22 mouse cellular contexts compared by ENCODE assay signal in genomic region chr3:52756006-52756405, GRCm38 (mm10).
"Had no signal": no experiment of that assay in that cellular context is flagged by ENCODE, and none has a peak within 500 bp of the region (broad histone marks: within the 10 kb centered on the region; RNA-seq: fewer than 3 reads in every experiment).

No protein-coding gene starts in this region.

- H3K9ac ChIP-seq: kidney, embryonic 15.5 days; limb, embryonic 12.5 days; limb, embryonic 15.5 days; liver, embryonic 12.5 days; liver, embryonic 15.5 days; midbrain, embryonic 15.5 days; neural tube, embryonic 12.5 days; neural tube, embryonic 15.5 days had no signal

- H3K27ac ChIP-seq: limb, embryonic 12.5 days; limb, embryonic 15.5 days; liver, embryonic 12.5 days; liver, embryonic 15.5 days; midbrain, embryonic 10.5 days; midbrain, embryonic 15.5 days; neural tube, embryonic 12.5 days; neural tube, embryonic 15.5 days had no signal

- H3K4me1 ChIP-seq: limb, embryonic 12.5 days; limb, embryonic 15.5 days; liver, embryonic 12.5 days; liver, embryonic 15.5 days; midbrain, embryonic 15.5 days; neural tube, embryonic 12.5 days had no signal

- H3K9me3 ChIP-seq: kidney, embryonic 15.5 days; limb, embryonic 12.5 days; limb, embryonic 15.5 days; liver, embryonic 12.5 days; liver, embryonic 15.5 days; megakaryocyte, embryonic 14.5 days; midbrain, embryonic 10.5 days; midbrain, embryonic 15.5 days; neural tube, embryonic 12.5 days; neural tube, embryonic 15.5 days had no signal

- H3K4me3 ChIP-seq: kidney, embryonic 15.5 days; limb, embryonic 12.5 days; limb, embryonic 15.5 days; liver, embryonic 12.5 days; liver, embryonic 15.5 days; megakaryocyte, embryonic 14.5 days; midbrain, embryonic 10.5 days; midbrain, embryonic 15.5 days; neural tube, embryonic 12.5 days; neural tube, embryonic 15.5 days had no signal

- H3K4me2 ChIP-seq: kidney, embryonic 15.5 days; limb, embryonic 12.5 days; limb, embryonic 15.5 days; liver, embryonic 12.5 days; liver, embryonic 15.5 days; midbrain, embryonic 15.5 days; neural tube, embryonic 12.5 days; neural tube, embryonic 15.5 days had no signal

- H3K27me3 ChIP-seq: kidney, embryonic 15.5 days; limb, embryonic 12.5 days; limb, embryonic 15.5 days; liver, embryonic 12.5 days; liver, embryonic 15.5 days; midbrain, embryonic 15.5 days; neural tube, embryonic 12.5 days; neural tube, embryonic 15.5 days had no signal

- H3K36me3 ChIP-seq: kidney, embryonic 15.5 days; limb, embryonic 12.5 days; limb, embryonic 15.5 days; liver, embryonic 12.5 days; liver, embryonic 15.5 days; midbrain, embryonic 10.5 days; midbrain, embryonic 15.5 days; neural tube, embryonic 12.5 days; neural tube, embryonic 15.5 days had no signal

- DNase-seq: kidney, adult 8-10 months; kidney, postnatal 10 days; kidney, postnatal 36 days; left cerebral cortex, postnatal 4 days; lung, adult 2 months; lung, postnatal 14 days; right cerebral cortex, adult 18-20 months; right cerebral cortex, postnatal 14 days; right cerebral cortex, postnatal 4 days; thymus, adult 2 months; thymus, postnatal 14 days; thymus, postnatal 4 days had no signal
